Mouse (Mus musculus): Measurements from ENCODE around the gene Polr2m.

DNA sequence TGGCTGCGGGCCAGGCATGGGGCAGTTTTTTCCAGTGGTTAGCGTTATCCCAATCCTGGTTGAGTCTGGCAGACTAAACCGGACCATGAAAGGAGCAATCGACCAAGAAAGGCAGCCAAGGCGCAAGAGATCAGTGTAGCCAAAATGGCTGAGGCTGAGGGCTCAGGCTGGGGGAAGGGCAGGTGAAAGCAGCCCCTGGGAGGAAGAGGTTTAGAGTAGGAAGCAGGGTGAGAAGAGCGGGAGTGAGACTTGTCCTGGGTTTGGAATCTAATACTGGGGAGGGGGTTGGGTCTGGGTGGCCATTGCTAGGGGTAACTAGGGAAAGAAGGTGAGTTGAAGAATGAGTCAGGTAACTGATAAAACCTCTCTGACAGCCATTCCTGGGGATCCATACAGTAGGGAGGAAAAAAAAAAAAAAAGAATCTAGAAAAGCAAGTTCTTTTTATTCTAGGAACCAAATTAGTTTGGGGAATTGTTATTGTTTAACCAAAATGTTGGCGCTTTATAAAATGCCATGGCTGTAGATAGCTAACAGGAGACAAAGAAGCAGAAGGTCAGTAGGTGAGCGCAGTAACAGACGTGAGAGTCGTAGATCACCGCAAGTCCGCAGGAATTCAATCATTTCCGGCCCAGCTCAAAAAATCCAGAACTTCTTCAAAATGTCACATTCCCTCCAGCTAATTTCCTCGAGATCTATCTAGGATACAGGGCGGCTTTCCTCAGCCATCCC is 6.7 kb upstream of the Polr2m start:
- no peak for TF ChIP-seq CTCF (IDR thresholded peaks at IDR 0.05; ENCODE audit: low read depth)
- no peak for TF ChIP-seq EP300 (IDR thresholded peaks at IDR 0.05; ENCODE audit: low read depth)

Data from liver, embryonic 14.5 days (tissue).